In the genomic region with DNA sequence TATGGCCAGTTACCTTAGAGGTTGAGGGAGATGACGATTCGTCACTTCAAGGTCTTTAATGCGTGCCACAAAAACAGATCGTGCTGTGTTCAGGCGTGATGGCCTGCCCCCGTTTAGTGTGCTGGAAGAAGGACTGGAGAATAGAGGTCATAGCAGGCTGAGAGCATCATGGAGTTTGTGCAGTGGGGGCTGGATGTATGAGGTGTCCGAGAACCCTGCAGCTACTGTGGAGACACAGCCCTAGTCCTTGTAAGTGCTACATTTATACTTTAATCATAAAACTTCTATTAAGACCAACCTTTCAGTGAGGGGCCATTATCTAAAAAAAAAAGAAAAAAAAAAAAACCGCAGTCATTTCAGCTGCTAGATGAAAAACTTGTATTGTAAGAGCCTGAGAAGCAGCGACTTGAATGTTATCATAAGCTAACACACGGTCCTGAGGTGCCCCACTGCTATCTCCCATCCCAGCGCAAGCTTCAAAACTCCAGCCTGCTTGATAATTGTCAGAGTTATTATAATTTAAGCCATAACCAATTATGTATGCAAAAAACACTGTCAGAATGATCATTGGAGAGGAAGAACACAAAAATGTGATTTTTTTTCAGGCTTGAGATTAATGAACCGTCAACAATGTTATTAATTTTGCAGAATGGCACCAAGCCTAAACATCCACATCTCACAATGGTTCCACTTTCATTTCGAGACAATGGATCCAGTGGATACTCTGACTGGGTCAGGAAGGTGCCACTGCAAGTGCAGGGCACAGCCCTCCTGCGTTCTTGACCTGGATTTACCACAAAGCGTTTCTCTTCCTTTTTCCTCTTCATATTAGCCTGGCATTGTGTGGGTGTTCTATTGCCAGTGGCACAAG, we compare ENCODE assay signal across 12 mouse cellular contexts.
DNase-seq lines count a peak whose midpoint lies in the region; ATAC-seq and TF ChIP-seq lines count a peak whose summit lies in the region.
"Had no signal": no experiment of that assay in that cellular context is flagged by ENCODE, and none has a peak within 500 bp of the region (broad histone marks: within the 10 kb centered on the region; RNA-seq: fewer than 3 reads in every experiment).

No protein-coding gene starts in this region.

- no peak overlapping the region for H3K4me3 ChIP-seq in heart, embryonic 11.5 days (ENCODE audit: low read depth, low read length)
- peak overlapping the region; percentile 36 for H3K4me3 ChIP-seq in liver, embryonic 15.5 days (replicated peaks)
- no peak overlapping the region for H3K4me3 ChIP-seq in midbrain, embryonic 15.5 days
- H3K4me3 ChIP-seq in left cerebral cortex, adult 2 months = no peak overlapping the region
- no peak overlapping the region for H3K4me3 ChIP-seq in forebrain, embryonic 13.5 days
- H3K4me3 ChIP-seq: embryonic facial prominence, embryonic 15.5 days had no signal

- ATAC-seq in heart, embryonic 11.5 days (replicated peaks; ENCODE audit: insufficient number of reproducible peaks, low FRiP score, low TSS enrichment) = peak; percentile 83; the same call in 1 of the 2 replicates
- ATAC-seq in liver, embryonic 15.5 days (ENCODE audit: insufficient read depth) = peak; percentile 94
- ATAC-seq in midbrain, embryonic 15.5 days (replicated peaks) = peak; percentile 51; the same call in 1 of the 2 replicates
- no peak for ATAC-seq in forebrain, embryonic 13.5 days

- DNase-seq in heart, adult 11 months = no peak
- DNase-seq in c-Kit-positive CD71-positive TER-119-negative erythroid progenitor cells, embryonic 14.5 days (ENCODE audit: low read depth) = peak; percentile 62
- DNase-seq in layer of hippocampus, adult 9-11 months = no peak
- DNase-seq in left cerebral cortex, adult 2 months (ENCODE audit: extremely low spot score in 1 of 2, low spot score in 2 of 2) = no peak
- DNase-seq: gastrocnemius, postnatal 36 days; kidney, postnatal 10 days had no signal

- peaks cover 3% of the 10 kb centered on the region; the same call in 1 of the 2 replicates for H3K4me1 ChIP-seq in heart, embryonic 11.5 days (ENCODE audit: control insufficient read depth, insufficient read depth, low read length)
- H3K4me1 ChIP-seq in liver, embryonic 15.5 days (replicated peaks) = peaks cover 41% of the 10 kb centered on the region
- H3K4me1 ChIP-seq in midbrain, embryonic 15.5 days = peaks cover 14% of the 10 kb centered on the region; the same call in 1 of the 2 replicates
- H3K4me1 ChIP-seq in forebrain, embryonic 13.5 days = peaks cover 23% of the 10 kb centered on the region
- H3K4me1 ChIP-seq: embryonic facial prominence, embryonic 15.5 days had no signal

- no peak overlapping the region for H3K9ac ChIP-seq in heart, embryonic 11.5 days (ENCODE audit: low read depth, low read length)
- H3K9ac ChIP-seq in liver, embryonic 15.5 days = peak overlapping the region; percentile 41
- no peak overlapping the region for H3K9ac ChIP-seq in midbrain, embryonic 15.5 days
- H3K9ac ChIP-seq in forebrain, embryonic 13.5 days = no peak overlapping the region
- H3K9ac ChIP-seq: embryonic facial prominence, embryonic 15.5 days had no signal

- no peaks in the 10 kb centered on the region for H3K36me3 ChIP-seq in heart, embryonic 11.5 days (ENCODE audit: control insufficient read depth, insufficient read depth, low read length)
- H3K36me3 ChIP-seq in liver, embryonic 15.5 days (replicated peaks) = no peaks in the 10 kb centered on the region
- no peaks in the 10 kb centered on the region for H3K36me3 ChIP-seq in midbrain, embryonic 15.5 days (replicated peaks)
- no peaks in the 10 kb centered on the region for H3K36me3 ChIP-seq in forebrain, embryonic 13.5 days (ENCODE audit: poor library complexity, severe bottlenecking)
- H3K36me3 ChIP-seq: embryonic facial prominence, embryonic 15.5 days had no signal

- H3K9me3 ChIP-seq in heart, embryonic 11.5 days (replicated peaks; ENCODE audit: control insufficient read depth, low read length) = no peaks in the 10 kb centered on the region
- no peaks in the 10 kb centered on the region for H3K9me3 ChIP-seq in liver, embryonic 15.5 days (replicated peaks)
- no peaks in the 10 kb centered on the region for H3K9me3 ChIP-seq in midbrain, embryonic 15.5 days
- H3K9me3 ChIP-seq in forebrain, embryonic 13.5 days (replicated peaks) = no peaks in the 10 kb centered on the region
- H3K9me3 ChIP-seq: embryonic facial prominence, embryonic 15.5 days had no signal

- peak overlapping the region; percentile 47 for H3K4me2 ChIP-seq in heart, embryonic 11.5 days
- H3K4me2 ChIP-seq in liver, embryonic 15.5 days = peak overlapping the region; percentile 71
- no peak overlapping the region for H3K4me2 ChIP-seq in midbrain, embryonic 15.5 days
- H3K4me2 ChIP-seq in forebrain, embryonic 13.5 days = no peak overlapping the region
- H3K4me2 ChIP-seq: embryonic facial prominence, embryonic 15.5 days had no signal

- no peak for TF ChIP-seq CTCF in left cerebral cortex, adult 2 months (IDR thresholded peaks at IDR 0.05)

- peak overlapping the region; percentile 71 for H3K27ac ChIP-seq in heart, embryonic 11.5 days (ENCODE audit: low read depth, low read length)
- H3K27ac ChIP-seq in liver, embryonic 15.5 days (replicated peaks) = peak overlapping the region; percentile 89
- H3K27ac ChIP-seq in midbrain, embryonic 15.5 days = peak overlapping the region; percentile 21
- H3K27ac ChIP-seq in left cerebral cortex, adult 2 months = no peak overlapping the region
- H3K27ac ChIP-seq in forebrain, embryonic 13.5 days = no peak overlapping the region
- H3K27ac ChIP-seq: embryonic facial prominence, embryonic 15.5 days; macrophage had no signal

- no peaks in the 10 kb centered on the region for H3K27me3 ChIP-seq in heart, embryonic 11.5 days (ENCODE audit: control insufficient read depth, insufficient read depth, low read length)
- H3K27me3 ChIP-seq in liver, embryonic 15.5 days = no peaks in the 10 kb centered on the region
- H3K27me3 ChIP-seq in midbrain, embryonic 15.5 days (replicated peaks) = no peaks in the 10 kb centered on the region
- no peaks in the 10 kb centered on the region for H3K27me3 ChIP-seq in forebrain, embryonic 13.5 days
- H3K27me3 ChIP-seq: embryonic facial prominence, embryonic 15.5 days had no signal

- intact Hi-C loops in left cerebral cortex, adult 2 months (cut with DNase I) = no loop called here

- 68% methylated on average over 15 of the region's 15 CpGs for WGBS in heart, embryonic 11.5 days (ENCODE audit: insufficient replicate concordance)
- WGBS in liver, embryonic 15.5 days (ENCODE audit: insufficient replicate concordance) = 18% methylated on average over 15 of the region's 15 CpGs
- WGBS in midbrain, embryonic 15.5 days = 71% methylated on average over 15 of the region's 15 CpGs
- 77% methylated on average over 15 of the region's 15 CpGs for WGBS in forebrain, embryonic 13.5 days

Comparison
In these comparisons a context has a peak if more than half of its experiments do, and no peak if none do; other contexts are left out.
1. H3K27ac ChIP-seq: peak in heart, embryonic 11.5 days (single experiment), liver, embryonic 15.5 days (single experiment) and midbrain, embryonic 15.5 days (single experiment); none in left cerebral cortex, adult 2 months (single experiment) and forebrain, embryonic 13.5 days (single experiment).
2. H3K4me2 ChIP-seq: peak in heart, embryonic 11.5 days (single experiment) and liver, embryonic 15.5 days (single experiment); none in midbrain, embryonic 15.5 days (single experiment) and forebrain, embryonic 13.5 days (single experiment).